Mouse (Mus musculus) testis, adult 2 months (tissue): ENCODE data around the gene Stpg4.

Experiments
- CTCF ChIP-seq: fragments of 200-500 bp; IDR thresholded peaks from 2 replicates; pipeline ENCODE4 v1.5.1; 2012; ENCODE audit warnings: low read depth, mild to moderate bottlenecking, inconsistent platforms, low read length, moderate library complexity; ENCODE audit not compliant: control insufficient read depth, insufficient read depth, insufficient replicate concordance
- POLR2A ChIP-seq: fragments of 200-500 bp; IDR thresholded peaks from 2 replicates; pipeline ENCODE4 v1.6.1; 2012; ENCODE audit warnings: low read depth, mild to moderate bottlenecking, inconsistent platforms, low read length, moderate library complexity; ENCODE audit not compliant: control insufficient read depth

DNA sequence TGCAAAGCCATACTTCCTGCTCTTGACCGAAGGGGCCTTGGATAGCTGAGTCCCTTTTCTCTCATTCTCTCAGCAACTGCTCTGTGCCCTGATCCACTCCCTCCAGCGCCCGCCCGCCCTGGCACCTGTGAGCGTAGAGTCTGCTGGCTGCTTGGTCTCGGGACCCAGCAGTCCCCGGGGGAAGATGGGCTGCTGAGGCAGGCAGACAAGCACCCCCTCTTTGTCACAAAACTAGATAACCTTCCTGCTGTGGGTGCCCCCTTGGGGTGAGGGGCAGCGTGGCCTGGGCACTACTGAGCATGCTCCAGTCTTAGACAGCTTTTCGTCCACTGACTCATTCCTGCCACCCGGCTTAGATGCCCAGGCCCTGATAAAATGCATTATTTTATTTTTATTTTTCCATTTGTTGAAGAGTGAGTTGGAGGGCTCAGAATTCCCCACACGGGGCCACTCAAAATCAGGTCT, 48.3 kb downstream of the Stpg4 start:
- no peak for TF ChIP-seq POLR2A
- TF ChIP-seq CTCF, result no peak
